Mouse (Mus musculus) brain, embryonic 14.5 days (tissue): ENCODE data around the gene Ssxa1.
"Not testable (repeated sequence)": the region's sequence is repeated elsewhere in the genome, so short reads cannot be mapped to it uniquely, and the experiment has no call there.

Experiments
- CTCF ChIP-seq: fragments of 200-500 bp; IDR thresholded peaks from 2 replicates; pipeline ENCODE4 v1.5.1; 2012; ENCODE audit warnings: inconsistent platforms, mild to moderate bottlenecking, moderate library complexity, borderline replicate concordance; ENCODE audit not compliant: insufficient read depth, insufficient read length; ENCODE audit errors: extremely low read depth
- POLR2A ChIP-seq: fragments of 200-500 bp; IDR thresholded peaks from 2 replicates; pipeline ENCODE4 v1.6.1; 2012; ENCODE audit warnings: mild to moderate bottlenecking, inconsistent platforms, borderline replicate concordance; ENCODE audit not compliant: poor library complexity, insufficient read depth, insufficient read length, severe bottlenecking; ENCODE audit errors: extremely low read depth

GRCm38 (mm10) chrX:21146675-21147074 is 31.1 kb downstream of the Ssxa1 start:
- TF ChIP-seq CTCF, POLR2A: not testable (repeated sequence)
